Mouse (Mus musculus): ENCODE measurements at regions not wholly inside any gene's neighbourhood (a gene's known extent, or its start where the extent isn't known, plus 50 kb on each side); places are given as distances from the start of the nearest gene placed in this dataset.

DNA sequence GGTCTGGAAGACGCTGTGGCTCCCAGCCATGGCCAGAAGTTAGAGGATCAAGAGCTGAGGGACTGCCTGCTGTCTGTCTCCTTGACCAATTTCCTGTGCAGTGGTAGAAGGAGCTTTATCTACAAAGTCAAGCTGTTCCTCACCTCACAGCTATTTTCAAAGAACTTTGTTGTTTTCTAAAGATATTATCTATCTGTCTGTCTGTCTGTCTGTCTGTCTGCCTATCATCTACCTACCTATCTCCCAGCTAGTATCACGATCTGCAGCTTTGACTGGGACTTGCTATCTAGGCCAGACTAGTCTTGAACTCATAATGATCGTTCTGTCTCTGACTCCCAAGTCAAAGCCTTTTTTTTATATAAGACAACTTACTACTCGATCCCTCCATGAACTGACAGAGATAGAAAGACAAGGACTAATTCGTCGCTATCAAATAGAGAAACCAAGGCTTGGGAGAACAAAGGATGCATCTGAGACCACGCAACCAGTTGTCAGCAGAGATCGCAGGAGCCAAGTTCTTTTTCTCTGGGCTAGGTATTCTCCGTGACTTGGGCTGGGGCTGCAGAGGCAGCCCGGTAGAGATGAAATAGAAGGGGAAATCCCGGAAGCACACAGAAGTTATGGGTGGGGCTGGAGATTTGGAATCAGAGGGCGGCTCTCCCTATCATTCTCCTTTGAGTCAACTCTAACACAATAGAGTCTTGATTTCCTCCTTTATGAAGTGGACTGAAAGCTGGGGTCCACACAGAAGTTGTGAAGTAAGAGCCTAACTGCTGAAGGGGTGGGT, 59.2 kb upstream of the Haao start:
- Histone ChIP-seq H3K27ac (no peak overlapping the region), H3K27me3 (replicated peaks) (no peaks in the 10 kb centered on the region), H3K4me1 (peaks cover 7% of the 10 kb centered on the region; the same call in 1 of the 2 replicates), H3K4me2 (no peak overlapping the region), H3K4me3 (replicated peaks) (no peak overlapping the region), H3K36me3 (no peaks in the 10 kb centered on the region), H3K9me3 (no peaks in the 10 kb centered on the region), H3K9ac (no peak overlapping the region)
- no peak for ATAC-seq (ENCODE audit: insufficient read depth, low FRiP score, low read depth)
- 80% methylated on average over 12 of the region's 12 CpGs for WGBS

GRCm38 (mm10) chr17:83903467-83903866, 55.7 kb upstream of the Haao start:
- H3K27me3 ChIP-seq (replicated peaks) = no peaks in the 10 kb centered on the region
- 3% methylated on average over 7 of the region's 7 CpGs for WGBS
- peak; percentile 45; the same call in 1 of the 2 replicates for ATAC-seq (ENCODE audit: insufficient read depth, low FRiP score, low read depth)
- no peaks in the 10 kb centered on the region for H3K9me3 ChIP-seq
- peak overlapping the region; percentile 74 for H3K27ac ChIP-seq
- no peak overlapping the region for H3K4me3 ChIP-seq (replicated peaks)
- peaks cover 17% of the 10 kb centered on the region; the same call in 1 of the 2 replicates for H3K4me1 ChIP-seq
- no peaks in the 10 kb centered on the region for H3K36me3 ChIP-seq
- H3K9ac ChIP-seq = no peak overlapping the region
- no peak overlapping the region for H3K4me2 ChIP-seq

DNA sequence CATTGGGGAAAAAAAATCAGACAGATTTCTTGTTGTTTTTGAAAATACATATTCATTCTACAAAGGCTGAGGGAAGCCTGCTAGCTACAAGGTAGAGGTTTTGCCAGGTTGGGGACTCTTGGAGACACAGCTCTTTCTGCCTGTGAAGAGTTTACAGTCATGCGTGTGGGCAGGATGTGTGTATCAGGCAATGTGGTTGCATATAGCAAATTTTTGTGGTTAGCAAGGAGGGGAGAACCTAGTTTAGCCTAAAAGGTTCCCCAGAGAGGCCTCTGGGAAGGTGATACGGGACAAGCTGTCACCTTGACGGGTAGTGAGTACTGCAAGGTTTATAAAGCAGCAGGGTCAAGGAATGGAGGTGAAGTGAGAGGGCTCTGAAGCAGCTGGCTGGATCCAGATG, 54.8 kb upstream of the Haao start:
- ATAC-seq (ENCODE audit: insufficient read depth, low FRiP score, low read depth) = no peak
- whole genome bisulfite sequencing = 57% methylated on average over 3 of the region's 3 CpGs
- no peak overlapping the region for H3K9ac ChIP-seq
- H3K27ac ChIP-seq = peak overlapping the region; percentile 61; the same call in 1 of the 2 replicates
- H3K27me3 ChIP-seq (replicated peaks) = no peaks in the 10 kb centered on the region
- H3K4me2 ChIP-seq = no peak overlapping the region
- no peaks in the 10 kb centered on the region for H3K9me3 ChIP-seq
- H3K36me3 ChIP-seq = no peaks in the 10 kb centered on the region
- peaks cover 24% of the 10 kb centered on the region for H3K4me1 ChIP-seq
- H3K4me3 ChIP-seq (replicated peaks) = no peak overlapping the region

GRCm38 (mm10) chr17:83902091-83902490, 54.3 kb upstream of the Haao start:
- 43% methylated on average over 6 of the region's 6 CpGs for WGBS
- no peaks in the 10 kb centered on the region for H3K36me3 ChIP-seq
- H3K9ac ChIP-seq = no peak overlapping the region
- no peaks in the 10 kb centered on the region for H3K27me3 ChIP-seq (replicated peaks)
- no peak for ATAC-seq (ENCODE audit: insufficient read depth, low FRiP score, low read depth)
- H3K4me3 ChIP-seq (replicated peaks) = no peak overlapping the region
- no peaks in the 10 kb centered on the region for H3K9me3 ChIP-seq
- peak overlapping the region; percentile 62 for H3K27ac ChIP-seq
- peaks cover 28% of the 10 kb centered on the region for H3K4me1 ChIP-seq
- H3K4me2 ChIP-seq = no peak overlapping the region

- H3K36me3 ChIP-seq = no peaks in the 10 kb centered on the region
- WGBS = 54% methylated on average over 7 of the region's 7 CpGs
Observed at GRCm38 (mm10) chr17:83899588-83900152, 51.9 kb upstream of the Haao start.

GRCm38 (mm10) chr17:83898531-83898930, 50.8 kb upstream of the Haao start:
- 81% methylated on average over 5 of the region's 5 CpGs for WGBS
- no peaks in the 10 kb centered on the region for H3K36me3 ChIP-seq
- no peak for ATAC-seq (ENCODE audit: insufficient read depth, low FRiP score, low read depth)
- no peaks in the 10 kb centered on the region for H3K27me3 ChIP-seq (replicated peaks)
- H3K9me3 ChIP-seq = no peaks in the 10 kb centered on the region
- no peak overlapping the region for H3K9ac ChIP-seq
- H3K4me3 ChIP-seq (replicated peaks) = no peak overlapping the region
- no peak overlapping the region for H3K27ac ChIP-seq
- no peak overlapping the region for H3K4me2 ChIP-seq
- H3K4me1 ChIP-seq = peaks cover 40% of the 10 kb centered on the region

More at GRCm38 (mm10) chr17:83899588-83900152, 51.9 kb upstream of the Haao start:
- Histone ChIP-seq H3K27ac (peak overlapping the region; percentile 62; the same call in 1 of the 2 replicates), H3K27me3 (replicated peaks) (no peaks in the 10 kb centered on the region), H3K4me1 (peaks cover 44% of the 10 kb centered on the region), H3K9ac (no peak overlapping the region), H3K4me2 (no peak overlapping the region), H3K9me3 (no peaks in the 10 kb centered on the region), H3K4me3 (replicated peaks) (no peak overlapping the region)
- ATAC-seq (ENCODE audit: insufficient read depth, low FRiP score, low read depth) = no peak
